Mouse (Mus musculus) retina, postnatal 1 day (tissue): ENCODE results near the gene Poldip2.

Experiments used
- DNase-seq: peaks from one replicate; pipeline ENCODE4 v3.0.0-alpha.2; 2012

The Poldip2 gene

DNA sequence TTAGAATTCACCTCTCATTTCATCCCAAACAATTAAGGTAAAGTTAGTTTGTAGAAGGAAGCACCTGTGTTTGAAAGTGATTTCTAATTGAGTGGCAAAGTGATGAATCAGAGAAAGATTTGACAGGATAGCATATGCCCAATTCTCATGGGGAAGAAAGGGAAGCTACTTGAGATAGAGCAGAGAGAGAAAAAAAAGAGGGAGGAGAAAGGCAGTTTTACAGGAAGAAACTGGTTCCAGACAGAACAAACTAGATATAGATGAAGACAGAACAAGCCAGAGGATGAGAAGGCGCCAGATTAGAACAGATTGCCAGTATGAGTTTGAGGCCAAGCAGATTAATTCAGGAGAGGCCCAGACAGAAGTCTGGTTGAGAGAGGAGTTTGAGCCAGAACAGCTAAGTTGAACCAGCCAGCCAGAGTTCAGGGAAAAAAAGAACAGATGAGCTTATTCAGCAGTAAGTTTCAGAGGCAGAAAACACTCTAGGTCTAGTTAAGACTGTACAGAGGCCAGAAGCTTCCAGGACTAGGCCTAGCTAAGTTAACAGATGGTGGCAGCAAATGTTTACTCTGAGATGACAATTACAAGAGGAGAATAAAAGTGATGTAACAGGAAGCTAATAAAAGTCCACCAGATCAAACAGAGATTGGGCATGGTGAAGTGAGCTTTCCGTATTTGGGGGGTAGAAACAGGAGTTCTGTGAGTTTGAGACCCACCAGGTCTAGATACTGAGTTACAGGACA lies 35.9 kb downstream of the Poldip2 start:
- no peak for DNase-seq

DNA sequence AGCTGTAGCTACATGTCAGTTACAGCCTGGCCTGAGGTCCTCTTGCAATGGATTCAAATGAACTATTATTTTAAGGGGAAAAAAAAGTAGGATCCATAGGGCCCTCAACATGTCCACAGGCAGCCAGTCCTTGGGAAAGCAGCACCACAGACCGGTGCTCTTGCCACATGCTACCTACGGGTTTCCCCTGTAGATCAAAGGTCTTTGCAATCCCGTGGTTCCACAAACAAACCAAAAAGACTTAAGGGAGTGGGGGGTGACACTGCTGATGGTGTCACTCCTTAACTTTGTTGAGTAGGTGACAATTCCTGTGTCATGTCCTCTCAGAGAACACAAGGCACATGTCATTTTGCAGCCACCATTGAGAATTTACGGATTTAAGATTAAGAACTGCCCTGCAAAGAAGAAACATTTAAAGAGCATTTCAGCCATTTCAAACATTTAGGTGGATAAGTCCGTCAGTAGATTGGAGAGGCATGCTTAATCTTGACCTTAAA lies 37.5 kb downstream of the Poldip2 start:
- no peak for DNase-seq

DNA sequence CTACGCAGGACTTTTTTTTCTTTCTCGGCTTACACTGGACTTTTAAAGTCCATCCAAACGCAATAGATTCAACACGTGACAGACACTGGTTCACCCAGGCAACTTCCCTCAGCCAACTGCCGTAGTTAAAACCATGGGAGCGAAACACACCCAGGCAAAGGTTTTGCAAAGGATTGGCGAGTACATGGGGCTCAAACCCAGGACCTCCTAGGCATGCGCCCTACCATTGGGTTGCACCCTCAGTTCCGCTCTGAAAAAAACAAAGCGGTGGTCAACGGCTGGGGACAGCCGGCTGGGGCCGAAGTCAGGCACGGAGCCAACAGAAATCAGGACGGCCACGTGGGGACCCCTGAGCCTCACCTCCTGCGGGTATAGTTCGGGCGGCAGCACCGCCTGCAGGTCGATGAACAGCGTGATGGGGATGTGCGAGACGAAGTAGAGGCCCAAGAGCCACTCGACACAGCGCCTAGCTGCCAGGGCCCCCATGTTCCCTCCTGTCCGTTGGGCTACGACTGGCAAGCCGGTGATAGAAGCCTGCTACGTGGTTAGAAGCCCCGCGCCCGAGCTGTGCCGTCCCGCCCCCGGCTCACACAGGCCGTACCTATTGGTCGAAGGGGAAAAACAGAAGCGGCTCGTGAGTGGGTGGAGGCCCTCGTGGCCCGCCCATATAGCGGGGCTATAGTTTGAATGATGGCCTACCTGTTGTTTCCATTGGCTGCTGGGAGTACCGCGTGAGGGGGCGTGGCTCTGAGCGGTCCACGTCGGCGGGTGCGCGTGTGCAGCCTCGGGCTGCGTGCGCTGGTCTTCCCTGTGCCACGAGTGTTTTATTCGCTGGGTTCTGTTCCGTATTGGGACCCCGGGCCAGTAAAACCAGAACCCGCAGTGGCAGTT lies 38.4 kb downstream of the Poldip2 start, which contains the start of gene Tmem97:
Gene Tmem97, minus strand, starts transcription at position 610 of the 891 bp plus-strand sequence.
- DNase-seq: peak; percentile 99

DNA sequence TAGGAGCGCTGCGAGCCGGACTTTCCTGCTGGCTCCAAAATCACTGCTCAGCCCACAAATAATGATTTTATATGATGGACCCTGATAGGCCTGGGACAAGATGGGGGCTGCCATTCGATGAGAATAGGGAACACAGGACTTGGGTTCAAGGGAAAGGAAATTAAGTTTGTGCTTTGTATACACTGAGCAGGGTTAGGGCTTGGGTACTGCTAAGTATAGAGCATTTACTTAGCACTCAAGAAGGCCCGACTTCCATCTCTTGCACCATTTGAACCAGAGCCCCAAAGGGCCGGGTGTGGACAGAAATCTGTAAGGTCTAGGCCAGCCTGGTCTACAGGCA lies 39.0 kb downstream of the Poldip2 start:
- DNase-seq: no peak

DNA sequence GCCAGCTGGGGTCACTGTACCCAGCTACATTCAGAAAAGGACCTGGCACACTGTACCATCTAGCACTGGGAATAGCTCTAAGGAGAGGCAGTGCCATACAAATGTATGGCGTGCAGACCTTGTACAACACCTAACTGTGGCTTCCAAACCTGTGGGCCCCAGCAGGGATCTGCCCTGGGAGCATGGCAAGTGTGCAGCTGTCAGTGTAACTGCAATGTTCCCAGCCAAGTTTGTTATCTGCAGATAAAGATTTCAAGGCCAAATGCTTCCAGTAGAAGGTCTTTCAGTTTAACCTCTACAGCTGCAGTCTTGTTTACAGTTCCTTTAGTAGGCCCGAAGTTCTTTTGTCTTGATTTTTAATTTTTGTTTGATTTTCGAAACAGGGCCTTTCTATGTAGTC lies 43.6 kb downstream of the Poldip2 start:
- DNase-seq: no peak

DNA sequence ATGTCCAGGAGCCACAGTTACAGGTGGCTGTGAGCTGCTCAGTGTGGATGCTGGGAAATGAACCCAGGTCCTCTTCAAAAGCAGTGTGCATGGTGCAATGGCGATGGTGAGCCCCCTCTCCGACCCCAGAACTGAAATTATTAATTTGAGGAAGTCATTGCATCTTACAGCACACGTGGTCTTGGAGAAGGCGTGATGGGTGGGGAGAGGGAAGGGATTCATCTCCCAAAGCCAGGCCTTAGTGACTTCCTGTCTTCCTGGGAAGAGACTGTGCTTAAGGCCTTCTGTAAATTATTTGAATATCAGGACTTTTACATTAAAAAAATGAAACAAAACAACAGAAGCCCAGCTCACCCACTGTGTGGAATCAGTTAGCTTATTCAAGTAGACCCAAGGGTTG lies 44.1 kb downstream of the Poldip2 start:
- no peak for DNase-seq

DNA sequence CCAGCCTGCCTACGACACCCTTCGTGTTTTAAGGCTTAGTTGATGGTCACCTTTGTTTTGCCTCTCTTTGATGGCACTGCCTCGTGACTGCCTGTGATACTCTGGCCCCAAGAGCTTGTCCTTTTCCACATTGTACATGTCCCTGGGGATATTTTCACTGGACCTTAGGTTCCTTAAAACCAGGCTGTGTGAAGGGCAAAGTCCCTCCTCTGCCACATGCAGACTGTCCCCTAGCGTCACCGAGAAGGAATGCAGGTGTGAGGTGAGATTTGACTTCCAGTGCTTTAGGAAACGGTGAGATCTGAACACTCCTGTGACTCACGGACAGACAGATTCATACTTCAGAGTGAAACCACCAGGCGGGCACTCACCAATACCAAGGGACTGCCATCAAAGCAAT lies 45.2 kb downstream of the Poldip2 start:
- peak; percentile 20 for DNase-seq

DNA sequence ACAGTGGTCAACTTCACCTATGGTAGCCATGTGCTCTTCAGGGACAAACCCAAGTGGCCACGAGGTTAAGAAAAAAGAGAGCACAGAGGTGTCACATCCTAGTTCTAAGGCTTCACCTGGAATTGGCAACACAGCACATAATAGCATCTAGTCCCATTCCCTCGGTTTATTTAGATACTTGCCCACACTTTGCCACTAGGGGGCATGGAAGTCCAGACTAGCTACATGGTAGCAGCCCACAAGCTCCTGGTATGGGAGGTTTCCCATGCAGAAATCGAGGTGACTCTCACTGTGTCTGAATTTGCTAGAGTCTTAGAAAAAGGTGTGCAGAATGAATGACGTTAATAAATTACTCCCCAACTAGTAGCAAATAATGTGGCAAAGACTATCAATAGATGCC lies 48.5 kb downstream of the Poldip2 start:
- DNase-seq: peak; percentile 85

DNA sequence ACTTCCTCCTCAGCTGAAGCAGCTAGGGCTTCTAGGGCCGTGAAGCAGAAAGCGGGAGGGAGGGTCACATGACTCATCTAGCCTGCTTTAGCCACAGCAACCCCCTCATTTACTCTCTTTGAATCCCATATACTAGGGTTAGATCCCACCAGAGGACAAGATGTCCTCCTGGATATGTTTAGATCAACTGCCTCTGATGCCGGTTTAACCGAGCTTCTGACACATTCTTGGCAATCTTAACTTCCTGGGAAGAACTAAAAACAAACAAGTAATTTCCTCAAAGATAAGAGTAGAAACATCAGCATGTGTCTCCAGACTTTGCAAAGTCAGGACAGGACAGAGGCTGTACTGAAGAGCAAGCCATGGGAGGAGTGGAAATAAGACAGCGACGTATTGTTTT lies 54.8 kb downstream of the Poldip2 start:
- no peak for DNase-seq

DNA sequence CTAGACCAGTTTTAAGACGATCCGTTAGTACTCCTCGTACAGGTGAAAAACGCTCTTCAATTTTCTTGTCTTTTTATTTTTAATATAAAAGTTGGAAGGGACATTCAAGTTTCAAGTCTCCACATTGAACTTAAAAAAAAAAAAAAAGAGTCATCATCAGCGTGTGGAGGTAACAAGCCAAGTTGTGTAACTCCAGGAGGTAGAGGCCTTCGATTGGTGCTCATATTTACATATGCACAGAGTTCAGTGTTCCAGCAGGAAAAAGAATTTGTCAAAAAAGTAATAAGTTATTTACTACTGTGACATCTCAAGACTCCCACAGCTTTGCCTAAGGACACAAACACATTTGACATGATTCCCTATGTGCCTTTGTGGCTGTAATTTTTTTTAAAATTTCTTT lies 55.6 kb downstream of the Poldip2 start:
- DNase-seq: no peak

DNA sequence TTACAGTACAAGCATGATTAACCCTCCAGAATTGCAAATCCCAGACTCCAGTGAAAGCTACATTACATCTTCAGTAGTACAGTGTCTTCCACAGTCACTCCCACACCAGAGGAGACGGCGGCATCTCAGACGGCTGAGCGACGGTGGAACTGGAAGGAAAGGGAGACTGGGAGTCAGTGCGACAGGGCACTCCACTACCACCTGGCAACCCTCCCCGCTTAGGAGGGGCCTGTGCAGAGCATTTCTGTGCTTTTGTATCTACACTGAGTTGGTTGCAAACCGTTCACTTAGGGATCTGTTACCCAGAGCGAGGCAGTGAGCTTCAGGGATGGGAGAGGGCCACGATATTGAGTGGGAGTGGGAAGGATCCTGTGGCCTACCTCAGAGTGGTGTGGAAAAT lies 56.8 kb downstream of the Poldip2 start:
- DNase-seq: no peak

DNA sequence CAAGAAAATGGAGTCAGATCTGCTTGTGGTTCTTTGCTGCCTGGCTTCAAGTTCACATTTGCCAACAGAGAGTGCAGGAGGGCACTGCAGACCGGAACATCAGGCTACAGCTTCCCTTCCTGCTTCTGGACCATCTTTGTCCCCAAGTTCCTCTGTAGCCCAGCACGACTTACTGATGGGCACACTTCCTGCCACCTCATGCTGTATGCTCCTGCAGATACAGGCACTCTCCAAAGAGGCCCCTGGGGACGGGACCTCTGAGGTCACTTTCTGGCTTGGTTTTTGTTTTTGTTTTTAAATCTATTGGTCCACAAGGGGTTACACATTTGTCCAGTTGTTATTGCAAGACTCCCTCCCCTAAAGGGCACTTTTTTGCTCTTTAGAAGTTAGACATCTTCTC lies 57.8 kb downstream of the Poldip2 start:
- no peak for DNase-seq

DNA sequence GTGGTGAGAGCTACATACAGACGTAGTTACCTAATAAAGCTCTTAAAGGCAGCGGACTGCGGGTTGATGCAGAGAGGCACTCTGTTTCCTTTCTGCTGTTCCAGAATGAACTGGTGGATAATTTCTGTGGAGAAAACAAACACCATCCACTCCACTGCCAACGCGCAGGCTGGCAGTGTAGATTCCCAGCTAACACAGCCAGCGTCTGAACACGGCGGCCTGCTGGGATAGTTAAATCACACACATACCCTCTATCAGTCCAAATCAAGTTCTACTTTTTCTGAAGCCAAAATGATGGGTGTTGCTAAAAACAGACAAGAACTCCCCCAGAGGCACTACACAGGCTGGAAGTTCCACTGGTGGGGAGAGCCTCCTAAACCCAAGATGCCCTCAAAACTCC lies 59.4 kb downstream of the Poldip2 start:
- no peak for DNase-seq

DNA sequence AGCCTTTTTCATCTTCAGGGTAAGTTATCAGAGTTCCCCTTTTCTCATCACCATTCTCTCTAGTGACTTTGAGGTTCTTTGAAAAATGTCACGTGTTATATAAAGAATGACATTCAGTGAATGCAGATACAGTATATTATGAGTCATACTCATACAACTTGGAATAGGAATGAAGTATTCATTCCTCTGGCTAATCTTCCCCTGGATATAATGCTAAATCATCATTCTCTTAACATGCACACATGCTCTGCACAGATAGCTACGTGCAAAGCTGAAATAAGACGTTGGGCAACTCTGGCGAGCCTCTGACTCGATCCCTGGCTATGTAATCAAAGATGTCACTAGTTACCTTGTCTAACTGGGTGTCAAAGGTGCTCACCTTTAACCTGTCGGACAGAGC lies 59.9 kb downstream of the Poldip2 start:
- no peak for DNase-seq
